Mouse (Mus musculus) stomach, embryonic 15.5 days (tissue): ENCODE data around the gene Nrde2. TPM values are rescaled to one million over a fixed set of nuclear protein-coding genes. Genes with fewer than 3 reads are reported as not detected.
A peak's percentile ranks its signal among the peaks of the same experiment; 100 is the strongest.

Experiments used
- ATAC-seq: fragments of 200-750 bp; cut with Nextera tagmentation; 2 replicates; pipeline ENCODE4 v1.8.0; 2017; ENCODE audit warnings: low read depth, moderate number of reproducible peaks, moderate TSS enrichment; ENCODE audit not compliant: insufficient read depth, low FRiP score
- H3K27ac ChIP-seq: fragments of 300-500 bp; sonication (generic); 2 replicates; pipeline ENCODE4 v1.5.1; 2015; ENCODE audit warnings: mild to moderate bottlenecking, inconsistent platforms
- H3K27me3 ChIP-seq: fragments of 300-500 bp; sonication (generic); replicated peaks from 2 replicates; pipeline ENCODE4 v1.6.1; 2015; ENCODE audit warnings: inconsistent platforms
- H3K36me3 ChIP-seq: fragments of 300-500 bp; sonication (generic); 2 replicates; pipeline ENCODE4 v1.6.1; 2015; ENCODE audit warnings: inconsistent platforms
- H3K4me1 ChIP-seq: fragments of 300-500 bp; sonication (generic); 2 replicates; pipeline ENCODE4 v1.6.1; 2015; ENCODE audit warnings: inconsistent platforms
- H3K4me2 ChIP-seq: fragments of 300-500 bp; sonication (generic); 2 replicates; pipeline ENCODE4 v1.6.1; 2015; ENCODE audit warnings: mild to moderate bottlenecking, inconsistent platforms
- H3K4me3 ChIP-seq: fragments of 300-500 bp; sonication (generic); replicated peaks from 2 replicates; pipeline ENCODE4 v1.5.1; 2015; ENCODE audit warnings: inconsistent platforms
- H3K9ac ChIP-seq: fragments of 300-500 bp; sonication (generic); 2 replicates; pipeline ENCODE4 v1.6.1; 2015; ENCODE audit warnings: inconsistent platforms
- H3K9me3 ChIP-seq: fragments of 300-500 bp; sonication (generic); 2 replicates; pipeline ENCODE4 v1.6.1; 2016; ENCODE audit warnings: inconsistent platforms
- WGBS: fragments of 180-500 bp; shearing (Covaris S2); methylation state at CpG from one replicate; pipeline ENCODE4 v1.1.7; 2015; 5-methylcytosine and 5-hydroxymethylcytosine counted together
- polyA plus RNA-seq: library from polyadenylated mRNA; unstranded; fragments of >200 nt; fragmentation: Nextera tagmentation; extraction: Ambion mirVana; gene quantifications from 2 replicates; pipeline ENCODE4 v1.2.1, GENCODE M21; 2015

Nrde2 gene
- polyA plus RNA-seq, 1 experiment from 2014 or later: 10.3 TPM

DNA sequence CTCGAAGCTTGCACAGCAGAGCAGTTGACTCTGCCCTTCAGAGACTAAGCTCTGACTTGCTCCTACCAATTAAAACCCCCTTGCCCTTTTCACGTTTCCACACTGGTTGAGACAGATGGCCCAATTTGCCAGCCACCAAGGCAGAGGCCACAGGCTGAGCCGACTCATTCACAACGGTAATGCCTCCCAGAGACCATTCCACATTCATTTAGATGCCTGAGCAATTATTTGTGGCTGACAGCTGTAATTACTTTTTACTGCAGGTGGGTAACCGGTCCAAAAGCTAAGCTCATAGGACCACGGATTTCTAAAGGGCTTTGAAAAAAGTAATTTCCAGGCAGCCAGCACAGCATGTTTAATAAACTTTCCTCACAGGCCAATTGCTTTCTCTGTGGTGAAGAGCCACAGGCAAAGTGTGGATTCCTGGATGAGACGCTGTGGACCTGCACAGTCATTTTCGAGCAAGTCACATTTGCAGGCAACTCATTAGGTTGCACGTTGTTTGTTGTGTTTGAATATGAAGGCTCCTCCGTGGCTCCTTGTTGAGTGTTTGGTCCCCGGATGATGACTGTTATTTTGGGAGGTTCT lies 17.1 kb upstream of the Nrde2 start:
- Histone ChIP-seq H3K9ac (no peak overlapping the region), H3K4me3 (no peak overlapping the region), H3K27ac (no peak overlapping the region), H3K4me1 (no peaks in the 10 kb centered on the region), H3K27me3 (no peaks in the 10 kb centered on the region), H3K36me3 (no peaks in the 10 kb centered on the region), H3K4me2 (no peak overlapping the region), H3K9me3 (no peaks in the 10 kb centered on the region)
- ATAC-seq: no peak
- WGBS: 63% methylated on average over 11 of the region's 11 CpGs

DNA sequence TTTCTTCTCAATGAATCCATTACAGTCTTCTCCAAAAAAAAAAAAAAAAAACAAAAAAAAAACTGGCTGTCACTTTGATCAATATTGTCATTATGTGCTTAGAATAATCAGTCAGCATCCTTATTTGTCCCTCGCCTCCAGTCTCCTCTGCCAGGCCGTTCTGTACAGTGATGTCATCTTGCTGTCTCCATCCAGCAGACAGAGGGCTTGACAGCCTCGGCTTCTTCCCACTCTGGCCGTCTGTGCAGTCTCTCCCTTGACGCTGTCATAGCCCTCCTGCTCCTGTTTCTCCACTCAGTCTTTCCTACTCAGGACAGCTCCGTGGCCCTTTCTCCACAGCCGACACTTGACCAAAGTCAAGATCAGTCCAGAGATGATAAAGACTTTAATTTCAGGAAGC lies 13.0 kb upstream of the Nrde2 start:
- Histone ChIP-seq H3K9me3 (no peaks in the 10 kb centered on the region), H3K27me3 (no peaks in the 10 kb centered on the region), H3K36me3 (no peaks in the 10 kb centered on the region), H3K9ac (no peak overlapping the region), H3K4me2 (no peak overlapping the region), H3K4me3 (no peak overlapping the region), H3K4me1 (peaks cover 6% of the 10 kb centered on the region; the same call in 1 of the 2 replicates), H3K27ac (no peak overlapping the region)
- WGBS: 61% methylated on average over 7 of the region's 7 CpGs
- no peak for ATAC-seq

DNA sequence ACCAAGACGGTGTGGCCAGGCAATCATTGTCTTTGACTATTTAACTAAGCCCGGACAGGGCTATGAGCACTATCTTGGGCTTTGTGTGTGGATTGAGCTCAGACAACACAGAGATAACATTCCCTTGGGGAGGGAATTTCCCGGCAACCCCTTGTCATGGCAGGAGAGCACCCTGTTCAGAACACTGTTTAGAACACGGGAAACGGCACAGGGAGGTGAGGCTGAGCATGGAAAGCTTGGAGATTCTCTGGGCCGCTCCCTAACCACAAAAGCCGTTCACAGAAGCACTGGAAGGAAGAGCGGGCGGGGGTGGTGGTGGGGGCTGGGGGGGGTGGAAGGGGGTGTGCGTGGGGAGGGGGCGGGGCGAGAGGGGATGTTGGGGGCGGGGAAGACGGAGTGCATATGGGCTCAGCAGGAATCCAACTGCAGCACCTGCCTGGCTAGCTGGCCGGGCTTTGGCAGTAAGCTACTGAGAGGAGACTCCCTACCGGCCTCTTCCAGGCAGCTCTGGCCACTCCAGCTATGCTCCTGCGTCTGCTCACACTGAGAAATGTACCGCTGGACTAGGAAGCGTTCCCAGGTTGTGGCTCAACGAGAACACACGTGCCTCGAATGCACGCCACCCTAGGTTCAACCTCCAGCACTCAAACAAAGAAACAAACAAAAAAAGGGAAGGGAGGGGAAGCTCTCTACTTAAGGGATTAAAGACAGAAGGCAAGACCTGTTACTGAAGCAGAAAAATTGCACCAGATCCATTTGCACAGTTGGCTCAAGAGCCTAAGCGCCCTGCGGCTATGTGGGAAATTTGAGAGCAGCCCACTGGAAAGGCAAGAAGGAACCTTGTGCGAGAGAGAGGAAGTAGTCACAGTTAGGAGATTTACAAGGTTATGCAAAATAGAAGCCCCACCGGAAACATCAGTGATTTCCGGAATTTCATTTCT lies 8.7 kb upstream of the Nrde2 start:
- H3K9ac ChIP-seq: no peak overlapping the region
- peak overlapping the region; percentile 44; the same call in 1 of the 2 replicates for H3K27ac ChIP-seq
- H3K9me3 ChIP-seq: no peaks in the 10 kb centered on the region
- no peaks in the 10 kb centered on the region for H3K36me3 ChIP-seq
- ATAC-seq: peak; percentile 74
- 10% methylated on average over 27 of the region's 28 CpGs for WGBS
- H3K4me1 ChIP-seq: peaks cover 6% of the 10 kb centered on the region; the same call in 1 of the 2 replicates
- H3K4me3 ChIP-seq: peak overlapping the region; percentile 24
- peak overlapping the region; percentile 57 for H3K4me2 ChIP-seq
- no peaks in the 10 kb centered on the region for H3K27me3 ChIP-seq

DNA sequence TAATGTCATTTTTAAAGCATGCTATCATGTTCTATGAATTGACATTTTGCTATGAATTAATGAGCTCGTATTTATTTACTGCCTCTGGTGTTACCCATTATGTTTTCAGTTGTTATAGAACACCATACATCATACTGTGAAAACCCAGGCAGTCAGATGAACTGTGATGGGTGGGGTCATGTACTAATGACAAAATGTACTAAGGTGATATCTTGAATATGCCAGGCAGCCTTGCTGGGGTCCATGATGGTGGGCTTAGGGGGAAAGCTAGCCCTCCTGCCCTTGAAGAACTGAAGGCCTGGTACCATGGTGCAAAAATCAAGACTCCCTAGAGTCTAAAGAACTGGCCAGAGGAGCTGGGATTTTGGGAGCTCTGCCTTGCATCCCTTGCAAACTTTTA lies 8.0 kb upstream of the Nrde2 start:
- Histone ChIP-seq H3K4me3 (0 out of 2 replicates have a peak overlapping the region, but pooled peaks have one; percentile 24), H3K9me3 (no peaks in the 10 kb centered on the region), H3K27me3 (no peaks in the 10 kb centered on the region), H3K4me1 (peaks cover 6% of the 10 kb centered on the region; the same call in 1 of the 2 replicates), H3K27ac (no peak overlapping the region), H3K9ac (no peak overlapping the region), H3K36me3 (no peaks in the 10 kb centered on the region), H3K4me2 (no peak overlapping the region)
- ATAC-seq: no peak
- WGBS: 76% methylated on average over 1 of the region's 1 CpGs

DNA sequence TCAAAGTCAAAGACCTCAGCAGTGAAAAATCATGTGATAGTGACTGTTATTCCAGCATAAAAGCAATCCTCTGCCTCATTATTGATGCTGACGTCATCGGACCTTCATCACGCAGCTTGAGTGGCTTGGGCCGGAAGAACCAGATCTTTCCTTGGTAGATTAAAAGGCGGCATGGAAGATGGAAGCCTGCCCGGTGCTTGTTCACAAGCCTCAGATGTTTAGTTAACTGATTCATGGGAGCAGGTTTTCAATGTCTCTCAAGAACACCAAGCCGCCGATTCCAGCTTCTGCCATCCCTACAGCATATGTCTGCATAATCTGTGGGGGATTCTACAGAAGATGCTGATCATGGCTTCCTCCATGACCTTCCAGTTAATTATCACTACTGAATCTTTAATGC lies 7.5 kb upstream of the Nrde2 start:
- no peak for ATAC-seq
- H3K4me3 ChIP-seq: no peak overlapping the region
- peaks cover 6% of the 10 kb centered on the region; the same call in 1 of the 2 replicates for H3K4me1 ChIP-seq
- H3K27ac ChIP-seq: no peak overlapping the region
- WGBS: 84% methylated on average over 8 of the region's 8 CpGs
- H3K9me3 ChIP-seq: no peaks in the 10 kb centered on the region
- no peak overlapping the region for H3K9ac ChIP-seq
- no peaks in the 10 kb centered on the region for H3K36me3 ChIP-seq
- H3K27me3 ChIP-seq: no peaks in the 10 kb centered on the region
- H3K4me2 ChIP-seq: no peak overlapping the region

DNA sequence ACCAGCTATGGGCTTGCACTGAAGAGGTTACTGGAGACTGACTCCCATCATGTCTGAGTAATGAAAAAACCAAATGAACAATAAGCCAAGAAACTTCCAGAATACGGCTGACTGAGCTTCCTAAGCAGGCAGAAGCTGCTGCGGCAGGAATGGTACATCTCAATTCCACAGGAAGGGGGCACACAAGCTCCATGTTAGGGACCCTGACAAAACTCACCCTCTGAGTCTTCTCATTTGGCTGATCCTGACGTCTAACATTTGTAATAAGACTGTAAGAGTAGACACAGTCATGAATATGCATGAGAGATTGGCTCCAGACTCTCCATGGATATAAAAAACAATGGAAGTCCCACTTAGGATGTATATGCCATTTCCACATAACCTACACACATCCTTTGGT lies 6.7 kb upstream of the Nrde2 start:
- WGBS: 22% methylated on average over 3 of the region's 3 CpGs
- Histone ChIP-seq H3K36me3 (no peaks in the 10 kb centered on the region), H3K27ac (no peak overlapping the region), H3K9ac (no peak overlapping the region), H3K9me3 (no peaks in the 10 kb centered on the region), H3K4me1 (peaks cover 6% of the 10 kb centered on the region; the same call in 1 of the 2 replicates), H3K27me3 (no peaks in the 10 kb centered on the region), H3K4me3 (no peak overlapping the region), H3K4me2 (no peak overlapping the region)
- ATAC-seq: no peak

DNA sequence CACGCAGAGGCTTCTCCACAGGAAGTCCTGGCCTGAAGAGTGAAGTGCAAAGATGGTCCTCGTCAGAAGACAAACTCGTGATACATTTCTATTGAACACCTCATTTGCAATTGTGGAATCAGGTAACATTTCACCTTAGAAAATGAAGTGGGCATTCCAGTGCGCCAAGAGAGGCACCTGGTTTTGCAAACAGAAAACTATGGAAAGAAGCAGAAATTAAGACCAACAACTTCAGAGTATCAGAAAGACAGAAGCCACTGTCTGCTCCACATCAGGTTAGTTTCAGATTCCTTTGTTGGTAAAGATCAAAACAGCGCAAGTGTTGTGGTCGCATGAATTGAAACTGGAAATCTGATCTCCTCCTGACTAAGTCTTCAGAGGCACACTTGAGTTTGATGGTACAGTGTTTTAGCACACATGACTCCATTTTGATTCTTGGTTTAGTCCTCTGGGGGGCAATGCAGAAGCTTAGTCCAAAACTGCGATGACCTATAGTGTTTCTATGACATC lies 5.6 kb upstream of the Nrde2 start:
- Histone ChIP-seq H3K4me1 (peaks cover 6% of the 10 kb centered on the region; the same call in 1 of the 2 replicates), H3K9me3 (no peaks in the 10 kb centered on the region), H3K36me3 (no peaks in the 10 kb centered on the region), H3K27me3 (no peaks in the 10 kb centered on the region), H3K4me3 (no peak overlapping the region), H3K27ac (no peak overlapping the region), H3K9ac (no peak overlapping the region), H3K4me2 (no peak overlapping the region)
- WGBS: 70% methylated on average over 7 of the region's 7 CpGs
- no peak for ATAC-seq

DNA sequence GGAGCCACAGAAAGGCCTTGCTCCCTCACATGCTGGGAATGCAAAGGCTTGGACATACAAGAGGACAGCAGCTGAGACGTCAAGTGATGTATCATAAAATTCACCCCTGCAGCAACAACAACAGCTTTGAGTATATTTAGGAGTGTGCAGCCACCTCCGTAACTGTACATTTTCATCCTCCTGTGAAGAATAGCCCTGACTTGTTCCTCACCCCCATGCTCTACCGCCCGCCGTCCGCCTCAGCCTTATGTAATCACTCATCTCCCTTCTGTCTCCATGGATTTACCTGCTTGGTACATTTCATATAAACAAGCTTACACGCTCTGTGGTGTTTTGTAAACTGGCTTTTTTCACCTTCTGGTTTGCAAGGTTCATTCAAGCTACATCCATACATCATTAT lies 7.0 kb downstream of the Nrde2 start:
- H3K36me3 ChIP-seq: peaks cover 13% of the 10 kb centered on the region
- H3K4me1 ChIP-seq: no peaks in the 10 kb centered on the region
- no peak overlapping the region for H3K4me3 ChIP-seq
- no peaks in the 10 kb centered on the region for H3K27me3 ChIP-seq
- H3K9me3 ChIP-seq: no peaks in the 10 kb centered on the region
- H3K4me2 ChIP-seq: no peak overlapping the region
- ATAC-seq: no peak
- 82% methylated on average over 7 of the region's 7 CpGs for WGBS
- H3K9ac ChIP-seq: no peak overlapping the region
- no peak overlapping the region for H3K27ac ChIP-seq

DNA sequence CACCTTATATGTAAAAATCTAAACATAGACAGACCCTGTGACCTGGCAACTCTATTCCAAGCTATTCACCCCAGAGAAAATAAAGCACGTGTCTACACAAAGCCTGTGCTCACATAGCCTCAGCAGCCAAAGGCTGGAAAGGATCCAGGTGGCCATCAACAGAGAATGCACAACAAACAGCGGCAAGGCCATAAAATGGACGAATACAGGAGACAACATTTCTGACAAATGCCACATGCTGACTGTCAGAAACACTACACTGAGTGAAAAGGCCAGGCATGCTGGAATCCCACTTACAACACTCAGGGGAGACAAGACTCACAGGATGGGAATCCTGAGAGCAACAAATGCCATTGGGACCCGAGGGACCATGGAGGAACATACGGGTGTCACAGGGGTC lies 15.2 kb downstream of the Nrde2 start:
- H3K36me3 ChIP-seq: peaks cover 43% of the 10 kb centered on the region
- 77% methylated on average over 5 of the region's 5 CpGs for WGBS
- no peak for ATAC-seq

DNA sequence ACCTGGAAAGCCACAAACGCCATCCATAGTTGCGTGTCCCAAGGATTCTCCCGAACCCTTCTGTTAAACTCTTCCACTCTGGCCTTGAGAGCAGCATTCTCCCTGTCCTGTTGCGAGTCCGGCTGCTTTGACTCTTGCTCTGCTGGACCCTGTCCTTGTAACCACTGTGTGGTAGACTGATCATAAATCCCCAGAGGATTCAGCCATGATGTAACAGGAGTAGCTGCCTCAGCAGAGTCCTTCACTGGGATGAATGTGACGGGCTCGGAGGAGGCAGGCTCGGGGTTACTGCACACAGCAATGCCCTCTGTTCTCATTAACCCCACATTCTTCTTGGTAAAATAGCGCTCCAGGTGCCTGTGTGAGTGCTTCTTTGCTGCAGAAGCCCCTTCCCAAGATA lies 15.7 kb downstream of the Nrde2 start:
- Histone ChIP-seq H3K36me3 (peaks cover 45% of the 10 kb centered on the region), H3K9ac (no peak overlapping the region), H3K27ac (no peak overlapping the region), H3K4me3 (no peak overlapping the region), H3K9me3 (no peaks in the 10 kb centered on the region), H3K27me3 (no peaks in the 10 kb centered on the region), H3K4me1 (no peaks in the 10 kb centered on the region), H3K4me2 (no peak overlapping the region)
- WGBS: 92% methylated on average over 9 of the region's 9 CpGs
- no peak for ATAC-seq

More for the DNA sequence above, 15.2 kb downstream of the Nrde2 start:
- Histone ChIP-seq H3K27me3 (no peaks in the 10 kb centered on the region), H3K27ac (no peak overlapping the region), H3K4me3 (no peak overlapping the region), H3K9me3 (no peaks in the 10 kb centered on the region), H3K4me2 (no peak overlapping the region), H3K4me1 (no peaks in the 10 kb centered on the region), H3K9ac (no peak overlapping the region)

DNA sequence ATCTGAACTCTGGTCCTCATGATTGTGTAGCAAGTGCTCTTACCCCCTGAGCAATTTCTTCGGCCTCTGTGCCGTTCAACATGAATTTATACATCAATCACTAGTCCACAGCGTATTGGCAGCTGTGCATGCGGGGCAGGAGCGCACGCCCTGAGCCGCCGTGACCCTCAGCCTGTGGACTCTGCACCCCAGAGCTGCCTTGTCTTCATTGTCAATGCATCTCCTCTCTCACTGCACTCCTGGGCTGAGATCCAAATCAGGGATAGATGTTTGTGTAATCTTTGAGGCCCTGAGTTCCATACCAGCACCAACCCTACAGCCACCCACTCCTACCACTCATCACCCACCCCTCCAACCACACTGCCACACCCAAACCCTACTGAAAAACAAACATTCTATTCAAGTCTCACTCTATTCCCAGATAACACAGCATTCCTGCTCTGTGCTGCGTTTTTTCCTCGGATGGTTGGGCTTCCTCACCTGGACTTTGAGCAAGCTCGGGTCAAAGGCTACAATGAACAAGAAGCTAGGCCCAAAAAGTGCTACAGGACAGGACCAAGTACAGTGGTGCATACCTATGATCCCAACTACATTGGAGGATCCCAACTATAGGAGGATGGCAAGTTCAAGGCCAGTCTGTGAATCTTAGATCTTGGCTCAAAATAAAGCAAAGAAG lies 16.5 kb downstream of the Nrde2 start:
- no peaks in the 10 kb centered on the region for H3K4me1 ChIP-seq
- H3K4me3 ChIP-seq: no peak overlapping the region
- H3K4me2 ChIP-seq: no peak overlapping the region
- no peak overlapping the region for H3K9ac ChIP-seq
- H3K36me3 ChIP-seq: peaks cover 48% of the 10 kb centered on the region
- H3K9me3 ChIP-seq: no peaks in the 10 kb centered on the region
- ATAC-seq: peak; percentile 35; the same call in 1 of the 2 replicates
- H3K27ac ChIP-seq: no peak overlapping the region
- no peaks in the 10 kb centered on the region for H3K27me3 ChIP-seq
- WGBS: 86% methylated on average over 11 of the region's 11 CpGs
